Mouse (Mus musculus): ENCODE data around the gene Cbfa2t2.

Gene Cbfa2t2

DNA sequence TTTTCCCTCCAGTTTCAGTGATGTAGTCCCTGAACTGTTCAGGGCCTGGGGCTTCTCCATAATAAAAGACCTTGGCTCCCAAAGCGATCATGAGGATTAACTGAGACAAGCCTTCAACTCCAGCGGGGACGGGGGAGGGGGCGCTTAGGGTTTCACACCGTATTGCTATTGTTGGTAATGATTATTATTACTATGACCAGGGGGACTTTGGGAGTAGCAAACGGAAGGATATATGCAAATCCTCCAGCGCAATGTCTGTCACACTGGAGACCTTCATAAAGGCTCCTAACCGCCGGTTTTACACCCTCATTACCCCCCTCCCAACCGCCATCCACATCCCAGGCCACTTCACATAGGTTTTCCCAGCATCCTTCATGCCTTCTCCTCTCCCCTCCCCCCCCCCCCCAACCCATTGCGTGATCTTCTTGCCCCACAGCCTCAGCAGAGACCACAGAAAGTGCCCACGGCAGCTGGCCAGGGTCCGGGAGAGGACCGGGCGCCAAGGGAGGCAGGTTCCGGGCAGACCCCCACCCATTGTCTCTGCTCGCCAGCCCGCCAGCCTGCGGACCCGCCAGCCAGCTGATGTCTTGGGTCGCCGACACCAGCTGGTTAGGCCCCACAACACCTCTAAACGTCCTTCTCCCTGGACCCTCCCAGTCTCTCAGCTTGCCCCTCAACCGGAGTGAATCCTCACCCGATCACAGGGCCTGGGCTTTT, 9.9 kb upstream of the Cbfa2t2 start:
- no peak for DNase-seq

DNA sequence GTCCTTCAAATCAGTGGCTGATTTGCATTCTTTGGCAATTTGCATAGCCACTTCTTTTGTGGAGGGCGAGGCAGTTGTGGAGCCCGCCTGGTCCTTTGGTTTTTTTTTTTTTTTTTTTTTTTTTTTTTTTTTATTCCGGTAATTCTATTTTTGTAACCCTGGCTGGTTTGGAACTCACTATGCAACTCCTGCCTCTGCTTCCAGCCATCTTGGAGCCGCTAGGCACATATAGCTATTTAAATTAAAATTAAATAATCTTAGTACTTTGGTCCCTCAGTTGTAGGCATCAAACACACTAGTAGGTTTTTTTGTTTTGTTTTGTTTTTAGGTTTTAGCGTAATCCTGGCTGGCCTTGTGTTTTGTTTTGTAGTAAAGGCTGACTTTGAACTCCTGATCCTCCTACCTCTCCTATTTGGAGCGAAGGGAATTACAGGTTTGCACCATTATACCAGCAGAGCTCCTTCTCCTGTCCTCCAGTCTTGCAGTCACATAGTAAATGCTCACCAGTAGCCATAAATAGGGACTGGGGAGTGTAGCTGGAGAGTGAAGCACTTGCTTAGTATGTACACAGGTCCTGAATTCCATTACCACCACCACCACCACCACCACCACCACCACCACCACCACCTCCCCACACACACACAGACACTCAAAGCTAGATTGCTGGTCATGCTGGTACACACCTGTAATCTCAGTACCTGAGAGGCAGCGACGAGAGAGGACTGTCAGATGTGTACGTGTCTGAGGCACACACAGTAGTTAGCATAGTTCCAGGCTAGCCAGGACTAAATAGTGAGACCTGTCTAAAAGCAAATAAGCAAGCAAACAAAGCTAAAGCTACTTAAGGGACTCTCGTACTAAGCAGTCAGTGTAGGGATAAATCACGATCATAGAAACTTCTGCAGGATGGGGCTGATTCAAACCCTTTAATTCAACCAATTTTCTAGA, 9.1 kb upstream of the Cbfa2t2 start:
- no peak for DNase-seq

DNA sequence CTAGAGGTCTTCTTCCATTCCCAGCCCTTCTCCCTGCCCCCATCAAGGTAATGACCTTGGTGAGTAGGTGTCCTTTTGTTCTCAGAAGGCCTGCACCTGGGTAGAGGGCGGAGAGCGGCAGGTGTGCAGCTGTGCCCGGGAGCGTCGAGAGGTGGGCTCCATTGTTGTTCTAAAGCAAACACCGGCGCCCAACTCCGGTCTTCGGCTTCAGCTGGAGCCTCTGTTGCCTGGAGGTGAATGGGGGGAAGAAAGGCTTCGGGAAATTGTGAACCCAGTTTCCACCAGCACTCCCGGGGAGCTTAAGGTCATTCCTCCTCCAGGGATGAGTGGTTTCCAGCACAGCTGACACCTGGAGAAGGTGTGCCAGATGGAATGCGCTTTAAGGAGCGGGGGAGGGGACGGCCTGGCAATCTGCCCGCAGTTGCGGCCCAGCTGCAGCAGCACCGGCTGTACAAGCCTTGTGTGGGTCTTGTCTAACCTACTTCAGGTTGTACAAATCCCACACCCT, 8.4 kb upstream of the Cbfa2t2 start:
- DNase-seq: no peak

DNA sequence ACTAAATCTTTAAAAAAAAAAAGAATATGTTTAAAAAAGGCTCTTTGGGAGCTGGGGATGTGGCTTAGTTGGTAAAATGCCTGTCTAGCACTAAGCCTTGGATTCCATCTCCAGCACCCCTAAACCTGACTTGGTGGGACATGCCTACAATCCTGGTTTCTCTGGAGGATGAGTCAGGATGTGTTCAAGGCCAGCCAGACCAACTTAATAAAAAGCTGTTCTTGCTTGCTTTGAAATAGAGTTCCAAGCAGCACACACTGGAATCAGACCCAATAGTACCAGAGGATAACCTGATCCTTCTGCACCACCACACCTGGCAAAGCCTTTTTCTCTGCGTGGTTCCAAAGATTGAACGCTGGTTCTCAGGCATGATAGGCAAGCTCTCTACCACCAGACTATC, 5.7 kb upstream of the Cbfa2t2 start:
- DNase-seq: no peak

DNA sequence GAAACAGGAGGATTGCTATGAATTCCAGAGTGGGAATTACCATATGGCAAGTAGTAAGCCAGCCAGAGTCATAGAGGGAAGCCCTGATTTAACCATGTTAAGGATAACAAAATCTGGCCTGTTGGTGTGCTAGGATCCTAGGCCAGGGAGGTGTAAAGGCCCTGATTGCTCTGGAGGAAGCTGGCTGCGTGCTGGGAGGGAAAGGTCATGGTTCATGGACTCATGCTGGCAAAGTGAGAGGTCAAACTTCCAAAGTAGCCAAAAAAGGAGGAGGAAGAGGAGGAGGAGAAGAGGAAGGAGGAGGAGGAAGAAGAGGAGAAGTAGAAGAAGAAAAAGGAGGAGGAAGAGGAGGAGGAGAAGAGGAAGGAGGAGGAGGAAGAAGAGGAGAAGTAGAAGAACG, 3.6 kb upstream of the Cbfa2t2 start:
- no peak for DNase-seq

DNA sequence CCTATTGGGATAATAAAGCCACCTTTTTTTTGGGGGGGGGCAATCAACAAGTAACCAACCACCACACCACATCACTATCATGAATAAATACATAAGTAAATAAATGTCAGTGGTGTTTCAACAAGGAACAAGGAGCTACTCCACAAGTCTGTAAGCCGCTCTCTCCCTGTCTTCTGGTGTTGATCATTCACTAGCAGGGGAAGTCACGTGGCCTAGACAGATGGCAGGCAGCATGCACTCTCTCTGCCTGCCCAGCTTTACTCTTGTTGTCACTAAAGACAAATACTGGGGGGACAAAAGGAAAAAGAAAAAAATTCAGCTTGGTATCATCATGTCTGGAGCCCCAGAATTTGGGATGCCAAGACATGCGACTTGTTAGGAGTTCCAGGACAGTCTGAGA, 2.9 kb upstream of the Cbfa2t2 start:
- peak; percentile 24 for DNase-seq

DNA sequence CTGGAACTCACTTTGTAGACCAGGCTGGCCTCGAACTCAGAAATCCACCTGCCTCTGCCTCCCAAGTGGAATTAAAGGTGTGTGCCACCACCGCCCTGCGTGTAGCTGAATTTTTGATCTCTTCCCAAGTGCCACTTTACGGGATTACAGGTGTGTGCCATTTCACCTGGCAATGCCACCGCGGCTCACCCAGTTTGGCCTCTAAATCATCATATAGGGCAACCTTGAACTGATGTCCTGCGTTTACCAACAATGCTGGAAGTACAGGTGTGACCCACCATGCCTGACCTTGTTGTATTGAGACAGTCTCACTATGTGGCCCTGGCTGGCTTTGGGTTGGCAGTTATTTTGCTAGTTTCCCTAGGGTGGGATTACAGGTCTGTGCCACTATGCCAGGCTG, 1.6 kb upstream of the Cbfa2t2 start:
- no peak for DNase-seq

DNA sequence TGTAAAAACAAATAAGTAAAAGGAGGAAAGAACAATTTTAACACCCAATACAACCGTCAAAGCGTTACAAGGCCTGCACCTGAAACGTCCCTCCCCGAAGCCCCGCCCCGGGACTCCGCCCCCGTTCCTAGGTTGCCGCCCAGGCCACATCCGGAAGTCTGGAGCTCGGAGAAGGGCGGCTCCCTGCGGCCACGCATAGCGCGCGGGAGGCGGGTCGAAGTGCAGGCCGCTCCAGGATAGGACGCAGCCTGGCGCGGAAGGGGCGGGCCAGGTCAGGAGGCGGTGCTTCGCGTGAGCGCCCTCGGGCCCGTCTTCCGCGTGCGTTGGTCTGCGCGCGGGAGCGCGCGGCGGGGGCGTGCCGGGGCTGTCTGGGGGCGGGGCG, 214 bp upstream of the Cbfa2t2 start:
- peak; percentile 99 for DNase-seq

DNA sequence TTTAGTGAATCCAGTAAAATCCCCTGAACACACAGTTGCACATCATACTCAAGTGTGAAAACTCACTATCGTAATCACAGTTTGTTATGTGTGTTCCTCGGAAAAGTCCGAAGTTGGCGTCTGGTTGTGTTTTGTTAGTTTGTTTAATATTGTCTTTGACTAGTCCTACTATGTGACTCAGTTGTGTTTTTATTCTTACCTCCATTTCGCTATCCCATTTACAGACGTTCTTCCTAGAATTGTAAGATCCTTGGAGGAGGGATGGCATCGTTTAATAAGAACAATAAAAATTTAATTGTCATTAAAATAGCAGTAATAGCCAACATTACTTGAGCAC, 878 bp downstream of the Cbfa2t2 start:
- no peak for DNase-seq

DNA sequence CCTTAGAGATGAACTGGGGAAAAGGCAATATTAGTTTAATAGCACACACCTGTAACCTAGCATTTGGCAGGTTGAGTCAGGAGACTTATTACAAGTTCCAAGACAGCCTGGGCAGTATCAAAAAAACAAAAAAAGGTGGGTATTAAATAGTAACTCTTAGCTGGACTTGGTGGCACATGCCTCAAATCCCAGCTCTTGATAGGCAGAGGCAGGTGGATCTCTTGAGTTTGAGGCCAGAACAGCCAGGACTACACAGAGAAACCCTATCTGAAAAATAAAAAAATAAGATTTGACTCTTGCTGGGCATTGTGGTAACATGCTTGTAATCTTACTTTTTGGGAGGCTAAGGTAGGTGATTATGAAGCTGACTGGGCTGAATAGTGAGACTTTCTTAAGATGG, 4.2 kb downstream of the Cbfa2t2 start:
- DNase-seq: no peak

DNA sequence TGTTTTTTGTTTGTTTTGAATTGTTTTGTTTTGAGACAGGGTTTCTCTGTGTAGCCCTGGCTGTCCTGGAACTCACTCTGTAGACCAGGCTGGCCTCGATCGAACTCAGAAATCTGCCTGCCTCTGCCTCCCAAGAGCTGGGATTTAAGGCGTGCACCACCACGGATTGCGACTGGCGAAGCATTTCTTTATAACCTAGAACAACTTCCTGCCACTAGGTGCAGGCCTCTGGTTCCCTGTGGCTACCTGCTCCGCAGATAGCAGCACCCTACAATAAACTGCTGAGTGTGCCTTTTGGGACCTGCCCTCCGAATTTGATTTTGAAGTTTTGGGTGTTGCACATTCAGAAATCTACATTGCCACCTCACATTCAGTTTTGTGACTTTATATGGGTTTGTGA, 11.5 kb downstream of the Cbfa2t2 start:
- no peak for DNase-seq

DNA sequence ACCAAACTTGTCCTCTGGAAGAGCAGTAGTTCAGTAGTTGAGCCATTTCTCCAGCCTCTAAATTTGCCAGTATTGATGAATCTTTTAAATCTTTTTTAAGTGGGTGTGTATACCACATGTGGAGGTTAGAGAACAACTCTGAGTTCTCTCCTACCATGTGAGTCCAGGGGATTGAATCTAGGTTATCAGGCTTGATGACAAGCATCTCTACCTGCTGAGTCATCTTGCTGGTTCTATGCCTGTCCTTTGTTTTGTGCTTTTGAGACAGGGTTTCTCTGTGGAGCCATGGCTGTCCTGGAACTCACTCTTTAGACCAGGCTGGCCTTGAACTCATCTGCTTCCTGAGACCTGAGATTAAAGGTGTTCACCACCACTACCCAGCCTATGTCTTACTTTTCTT, 12.4 kb downstream of the Cbfa2t2 start:
- no peak for DNase-seq

DNA sequence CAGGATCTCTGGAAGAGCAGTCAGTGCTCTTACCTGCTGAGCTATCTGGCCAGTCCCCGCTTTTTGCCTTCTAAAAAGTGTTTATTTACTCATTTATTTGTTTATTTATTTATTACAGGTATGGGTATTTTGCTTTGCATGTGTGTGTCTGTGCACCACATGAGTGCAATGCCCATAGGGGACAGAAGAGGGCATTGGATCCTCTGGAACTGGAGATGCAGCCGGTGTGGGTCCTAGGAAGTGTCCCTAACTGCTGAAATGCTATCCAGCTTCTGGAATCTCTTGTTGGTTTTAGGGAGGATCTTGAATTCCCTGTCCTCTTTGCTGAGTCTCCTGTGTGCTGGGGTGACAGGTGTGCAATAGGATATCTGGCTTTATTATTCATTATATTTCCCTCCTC, 16.7 kb downstream of the Cbfa2t2 start:
- no peak for DNase-seq

DNA sequence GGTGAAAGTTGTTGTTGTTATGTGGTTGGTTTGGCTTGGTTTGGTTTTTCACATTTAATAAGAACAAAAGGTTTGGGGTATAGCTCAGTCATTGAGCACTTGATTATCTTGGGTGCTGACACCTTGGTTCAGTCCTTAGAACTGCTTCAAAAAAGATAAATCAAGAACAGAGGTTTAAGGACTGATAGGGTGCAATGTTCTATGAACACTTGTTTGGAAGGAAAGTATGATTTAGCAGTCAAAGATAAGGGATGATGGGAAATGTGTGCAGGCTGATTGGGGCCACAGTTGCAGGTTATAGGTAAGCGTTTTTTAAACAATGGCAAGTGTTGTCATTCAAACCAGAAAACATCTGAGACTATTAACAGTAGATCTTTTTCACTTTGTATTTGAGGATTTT, 17.8 kb downstream of the Cbfa2t2 start:
- no peak for DNase-seq

DNA sequence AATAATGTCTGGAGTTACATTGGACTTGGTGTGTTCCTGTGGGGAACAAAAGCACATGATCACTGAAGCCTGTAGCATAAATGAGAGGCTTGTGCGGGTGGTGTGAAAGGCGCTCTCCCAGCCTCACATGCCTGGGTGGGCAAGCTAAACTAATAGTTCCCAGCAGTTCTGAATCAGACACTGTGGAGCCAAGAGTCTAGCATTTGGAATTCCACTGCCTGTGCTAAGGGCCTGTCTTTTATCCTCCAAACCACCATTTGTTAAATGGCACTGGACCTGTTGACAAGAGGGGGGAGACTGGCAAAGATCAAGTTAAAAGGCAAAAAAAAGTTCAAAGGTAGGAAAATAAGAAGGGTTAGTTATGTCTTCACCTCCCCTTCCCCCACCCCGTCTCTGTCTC, 18.3 kb downstream of the Cbfa2t2 start:
- DNase-seq: no peak

DNA sequence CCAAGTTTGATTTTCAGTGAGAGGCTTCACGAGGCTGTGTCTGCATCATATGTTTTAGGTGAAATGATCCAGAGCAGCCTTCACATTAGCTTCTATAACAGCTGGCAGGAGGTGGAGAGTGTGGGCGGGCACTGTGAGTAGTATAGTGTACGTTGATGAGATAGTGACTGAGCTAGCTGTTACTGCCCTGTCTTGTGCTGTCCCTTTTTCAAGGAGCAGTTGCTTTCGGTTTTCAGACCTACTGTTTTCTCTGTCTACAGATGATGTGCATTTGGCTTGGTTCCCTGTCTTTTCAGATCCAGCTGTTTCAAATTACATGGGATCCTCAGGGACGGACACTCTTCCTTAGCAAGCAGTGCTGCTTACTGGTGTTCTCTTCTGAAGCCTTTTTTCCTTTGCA, 19.5 kb downstream of the Cbfa2t2 start:
- no peak for DNase-seq

DNA sequence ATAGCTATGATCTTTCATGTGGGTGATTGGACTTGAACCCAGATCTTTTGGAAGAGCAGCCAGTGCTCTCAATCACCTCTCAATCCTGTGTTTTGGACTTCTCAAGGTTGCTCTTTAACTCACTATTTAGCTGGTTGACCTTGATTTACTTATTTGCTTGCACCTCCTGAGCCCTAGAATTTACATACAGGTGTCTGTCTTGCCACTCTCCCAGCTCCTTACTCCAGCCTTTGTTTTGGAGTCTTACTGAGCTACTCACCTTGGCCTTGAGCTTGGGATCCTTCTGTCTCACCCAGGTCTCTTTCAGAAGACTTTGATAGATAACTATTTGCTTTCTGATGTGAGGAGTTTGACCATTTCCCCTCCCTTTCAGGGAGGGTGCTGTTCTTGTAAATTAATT, 20.3 kb downstream of the Cbfa2t2 start:
- DNase-seq: no peak

DNA sequence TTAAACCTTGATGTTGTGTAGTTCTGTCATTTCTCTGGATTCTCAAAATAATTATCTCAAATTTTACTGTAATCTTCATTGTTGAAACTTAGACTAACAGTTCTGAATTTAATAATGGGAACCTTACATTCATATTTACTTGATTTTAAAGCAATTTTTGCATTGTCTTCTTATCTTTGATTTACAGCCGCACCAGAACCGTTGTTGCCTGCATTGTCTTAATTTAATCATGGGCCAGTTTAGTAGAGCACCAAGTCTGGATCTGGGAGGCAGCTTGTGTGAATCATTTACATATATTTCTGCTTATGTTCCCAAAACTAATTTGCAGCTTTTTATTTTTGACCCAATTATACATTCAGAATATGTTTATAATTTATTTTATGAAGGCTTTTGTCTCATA, 23.0 kb downstream of the Cbfa2t2 start:
- DNase-seq: no peak

DNA sequence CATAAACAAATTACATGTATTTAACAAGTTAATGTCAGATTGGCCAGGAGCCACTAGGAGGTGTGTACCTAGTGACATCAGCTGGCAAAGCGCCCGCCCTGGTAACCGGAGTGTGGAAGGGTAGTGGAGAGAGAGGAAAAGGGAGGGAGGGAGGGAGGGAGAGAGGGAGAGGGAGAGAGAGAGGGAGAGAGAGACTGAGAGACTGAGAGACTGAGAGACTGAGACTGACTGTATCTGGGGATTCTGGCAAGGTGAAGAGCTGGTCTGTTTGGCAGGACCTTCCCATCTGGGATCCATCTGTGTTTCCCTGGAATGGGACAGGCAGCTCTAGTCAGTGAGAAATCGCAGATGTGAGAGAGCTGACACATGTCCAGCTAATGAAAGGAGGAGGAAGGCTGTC, 23.6 kb downstream of the Cbfa2t2 start:
- DNase-seq: no peak

DNA sequence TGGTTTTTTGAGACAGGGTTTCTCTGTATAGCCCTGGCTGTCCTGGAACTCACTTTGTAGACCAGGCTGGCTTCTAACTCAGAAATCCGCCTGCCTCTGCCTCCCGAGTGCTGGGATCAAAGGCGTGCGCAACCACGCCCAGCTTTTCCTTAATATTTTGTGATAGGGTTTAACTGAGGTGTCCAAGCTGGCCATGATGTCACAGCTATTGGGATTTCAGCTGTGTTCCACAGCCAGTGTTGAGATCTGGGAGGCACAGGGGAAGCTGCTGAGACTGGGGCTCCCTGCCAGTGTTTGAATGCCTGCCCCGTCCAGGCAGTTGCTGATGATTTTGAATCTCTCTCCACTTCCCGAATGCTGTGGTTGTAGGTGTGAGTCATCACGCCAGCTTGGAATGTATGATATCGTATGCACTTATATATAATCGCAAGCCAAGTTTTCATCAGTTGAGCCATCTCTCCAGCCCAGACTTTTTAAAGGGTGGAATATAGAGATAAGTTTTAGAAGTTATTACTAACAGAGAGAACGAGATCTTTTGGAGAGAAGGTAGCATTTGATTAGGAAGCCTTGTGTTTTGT, 27.4 kb downstream of the Cbfa2t2 start:
- DNase-seq: no peak

DNA sequence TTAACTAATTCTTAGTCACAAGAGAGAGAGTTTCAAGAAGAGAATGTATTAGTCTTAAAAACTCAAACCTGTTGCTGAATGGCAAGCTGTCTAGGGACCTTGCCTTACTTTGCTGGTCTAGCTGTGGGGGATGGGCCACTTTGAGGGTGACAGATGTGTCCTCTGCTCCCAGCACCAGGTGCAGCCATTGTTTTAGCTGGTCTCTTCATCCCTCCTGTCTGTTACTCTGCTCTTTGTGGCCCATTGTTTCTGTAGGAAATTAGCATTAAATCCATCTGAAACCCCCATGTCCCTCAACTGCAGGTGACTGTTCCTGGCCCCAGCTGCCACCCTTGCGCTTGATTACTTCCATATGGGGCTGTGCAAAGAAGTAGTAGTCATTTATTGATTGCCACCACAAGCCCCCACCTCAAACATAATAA, 29.6 kb downstream of the Cbfa2t2 start:
- peak; percentile 79 for DNase-seq

DNA sequence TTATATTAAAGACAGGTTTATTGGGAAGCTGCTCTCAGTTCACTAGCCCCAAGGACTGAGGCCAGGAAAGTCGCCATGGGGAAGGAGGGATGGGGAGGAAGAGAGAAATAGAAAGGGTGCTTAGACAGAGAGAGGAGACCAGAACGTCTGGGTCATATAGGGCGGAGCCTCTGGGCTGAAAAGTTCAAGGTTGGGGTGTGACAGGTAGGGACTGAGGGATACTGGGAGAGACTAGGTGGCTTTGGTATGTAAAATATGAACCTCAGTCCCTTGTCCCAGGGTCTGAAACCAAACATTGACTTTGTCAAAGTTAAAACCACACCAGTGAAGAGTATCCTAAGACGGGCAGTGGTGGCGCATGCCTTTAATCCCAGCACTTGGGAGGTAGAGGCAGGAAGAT, 30.9 kb downstream of the Cbfa2t2 start:
- DNase-seq: no peak

DNA sequence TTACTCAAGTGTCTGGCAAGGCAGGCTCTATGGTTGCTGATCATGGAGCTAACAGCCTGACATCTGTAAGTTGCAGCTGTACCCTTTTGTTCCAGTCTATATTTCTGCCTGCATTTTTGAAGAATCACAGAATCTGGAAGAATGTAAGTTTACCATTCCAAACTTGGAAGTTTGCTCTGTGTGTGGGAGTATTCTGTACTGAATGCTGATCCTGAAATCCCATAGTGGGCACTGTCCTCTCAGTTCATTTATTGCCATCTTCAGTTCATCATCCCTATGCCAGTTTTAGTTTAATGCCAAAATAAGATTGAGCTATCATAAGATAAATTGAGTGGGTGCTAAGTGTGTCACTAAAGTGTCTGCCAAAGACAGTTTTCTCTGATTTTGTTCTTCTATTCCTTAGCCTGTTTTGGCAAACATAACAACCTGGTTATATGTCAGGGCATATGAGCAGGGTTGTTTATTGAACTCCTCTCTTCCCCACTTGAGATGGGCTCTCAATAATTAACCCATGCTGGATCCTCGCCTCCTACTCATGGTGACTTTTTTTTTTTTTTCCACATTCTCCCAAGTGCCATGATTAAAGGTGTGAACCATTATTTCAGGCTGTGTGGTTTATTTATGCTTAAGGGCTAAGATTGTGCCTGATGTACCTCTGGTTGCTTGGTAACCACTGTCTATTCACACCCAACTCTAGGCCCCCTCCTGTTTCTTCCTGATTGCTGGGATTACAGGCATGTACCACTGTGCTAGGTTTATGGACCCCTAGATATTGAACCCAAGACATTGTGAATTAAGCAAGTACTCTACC, 38.2 kb downstream of the Cbfa2t2 start:
- no peak for DNase-seq
